Mouse (Mus musculus) kidney, postnatal 0 days (tissue): ENCODE data around the gene Gm11077. TPM values are rescaled to one million over a fixed set of nuclear protein-coding genes. Genes with fewer than 3 reads are reported as not detected.

Source experiments
- ATAC-seq: fragments of 200-750 bp; cut with Nextera tagmentation; replicated peaks from 2 replicates; pipeline ENCODE4 v1.8.0; 2017; ENCODE audit warnings: low read depth, moderate number of reproducible peaks, moderate TSS enrichment, moderate library complexity; ENCODE audit not compliant: low FRiP score
- DNase-seq: peaks from one replicate; pipeline ENCODE4 v3.0.0-alpha.2; 2016; ENCODE audit warnings: low spot score
- H3K27ac ChIP-seq: fragments of 300-500 bp; sonication (generic); 2 replicates; pipeline ENCODE4 v1.5.1; 2014; ENCODE audit warnings: mild to moderate bottlenecking
- H3K27me3 ChIP-seq: fragments of 300-500 bp; sonication (generic); 2 replicates; pipeline ENCODE4 v1.6.1; 2014; ENCODE audit warnings: low read length, mixed read lengths; ENCODE audit not compliant: insufficient read depth
- H3K36me3 ChIP-seq: fragments of 300-500 bp; sonication (generic); 2 replicates; pipeline ENCODE4 v1.6.1; 2014; ENCODE audit warnings: low read length, mixed read lengths; ENCODE audit not compliant: insufficient read depth
- H3K4me1 ChIP-seq: fragments of 300-500 bp; sonication (generic); replicated peaks from 2 replicates; pipeline ENCODE4 v1.6.1; 2014; ENCODE audit warnings: antibody characterized with exemption, low read length, mixed read lengths; ENCODE audit not compliant: insufficient read depth
- H3K4me2 ChIP-seq: fragments of 300-500 bp; sonication (generic); 2 replicates; pipeline ENCODE4 v1.6.1; 2014; ENCODE audit warnings: mild to moderate bottlenecking, low read length, moderate library complexity, mixed read lengths
- H3K4me3 ChIP-seq: fragments of 300-500 bp; sonication (generic); replicated peaks from 2 replicates; pipeline ENCODE4 v1.5.1; 2014; ENCODE audit warnings: low read depth, low read length
- H3K9ac ChIP-seq: fragments of 300-500 bp; sonication (generic); 2 replicates; pipeline ENCODE4 v1.6.1; 2014; ENCODE audit warnings: low read depth, low read length
- H3K9me3 ChIP-seq: fragments of 300-500 bp; sonication (generic); replicated peaks from 2 replicates; pipeline ENCODE4 v1.6.1; 2016; ENCODE audit warnings: low read length, inconsistent platforms, mixed read lengths
- CTCF ChIP-seq: IDR thresholded peaks from 2 replicates; pipeline ENCODE4 v1.5.1; 2016; ENCODE audit warnings: antibody characterized with exemption, low read depth, mild to moderate bottlenecking, moderate library complexity
- WGBS: fragments of 180-500 bp; shearing (Covaris S2); extraction: QIAGEN DNeasy Blood & Tissue Kit; methylation state at CpG from one replicate; pipeline ENCODE4 v1.1.7; 2014; 5-methylcytosine and 5-hydroxymethylcytosine counted together
- polyA plus RNA-seq: library from polyadenylated mRNA; unstranded; fragments of >200 nt; fragmentation: Nextera tagmentation; extraction: Ambion mirVana; gene quantifications from 2 replicates; pipeline ENCODE4 v1.2.1, GENCODE M21; 2015

Gm11077 gene
- polyA plus RNA-seq, 1 experiment from 2014 or later = not detected

GRCm38 (mm10) chr6:140789850-140790249 is 60.8 kb downstream of the Gm11077 start:
- DNase-seq (peak; percentile 62), ATAC-seq (no peak)
- Histone ChIP-seq H3K4me2 (no peak overlapping the region), H3K36me3 (no peaks in the 10 kb centered on the region), H3K27me3 (no peaks in the 10 kb centered on the region), H3K27ac (no peak overlapping the region), H3K9me3 (no peaks in the 10 kb centered on the region), H3K4me1 (no peaks in the 10 kb centered on the region), H3K4me3 (no peak overlapping the region), H3K9ac (no peak overlapping the region)
- 44% methylated on average over 3 of the region's 3 CpGs for WGBS
- TF ChIP-seq CTCF = peak; percentile 66

DNA sequence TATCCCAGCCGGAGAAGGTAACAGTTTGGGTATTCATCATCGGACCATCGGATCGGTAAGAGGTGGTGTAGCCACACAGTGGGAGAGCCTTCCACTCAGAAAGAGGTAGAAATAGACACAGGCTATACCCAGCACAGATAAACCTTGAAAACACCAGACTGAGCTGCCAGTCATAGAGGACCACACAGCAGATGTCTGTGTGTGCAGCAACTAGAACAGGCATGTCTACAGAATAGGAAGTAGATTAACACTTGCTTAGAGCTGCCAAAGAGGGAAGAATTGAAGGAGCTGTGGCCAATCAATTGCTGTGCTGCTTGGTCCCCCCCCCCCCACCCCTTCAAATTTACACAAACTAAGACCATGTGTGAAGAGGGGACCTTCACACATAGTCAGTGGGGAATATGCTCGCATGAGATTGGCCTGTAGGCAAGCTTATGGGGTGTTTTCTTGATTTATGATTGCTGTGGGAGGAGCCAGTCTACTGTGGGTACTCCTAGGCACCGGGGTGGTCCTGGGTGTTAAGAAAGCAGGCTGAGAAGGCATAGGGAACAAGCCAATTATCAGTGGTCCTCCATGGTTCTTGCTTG is 64.7 kb downstream of the Gm11077 start:
- 83% methylated on average over 6 of the region's 6 CpGs for WGBS

GRCm38 (mm10) chr6:140798841-140799240 is 69.8 kb downstream of the Gm11077 start:
- 73% methylated on average over 3 of the region's 3 CpGs for WGBS
- peak; percentile 23; the same call in 1 of the 2 replicates for TF ChIP-seq CTCF

More for the DNA sequence above, 64.7 kb downstream of the Gm11077 start:
- H3K27ac ChIP-seq = no peak overlapping the region
- no peak overlapping the region for H3K4me2 ChIP-seq
- H3K27me3 ChIP-seq = no peaks in the 10 kb centered on the region
- H3K36me3 ChIP-seq = no peaks in the 10 kb centered on the region
- no peak overlapping the region for H3K9ac ChIP-seq
- H3K4me3 ChIP-seq = no peak overlapping the region
- no peak for TF ChIP-seq CTCF
- H3K9me3 ChIP-seq = no peaks in the 10 kb centered on the region
- H3K4me1 ChIP-seq = no peaks in the 10 kb centered on the region
- DNase-seq (no peak), ATAC-seq (no peak)

GRCm38 (mm10) chr6:140799435-140800040 is 70.5 kb downstream of the Gm11077 start:
- no peak overlapping the region for H3K4me3 ChIP-seq
- no peak for ATAC-seq

More at GRCm38 (mm10) chr6:140798841-140799240, 69.8 kb downstream of the Gm11077 start:
- H3K9ac ChIP-seq = no peak overlapping the region
- H3K27me3 ChIP-seq = no peaks in the 10 kb centered on the region
- H3K4me2 ChIP-seq = no peak overlapping the region
- no peak overlapping the region for H3K4me3 ChIP-seq
- no peak for DNase-seq
- no peak for ATAC-seq
- no peaks in the 10 kb centered on the region for H3K36me3 ChIP-seq
- no peaks in the 10 kb centered on the region for H3K9me3 ChIP-seq
- no peak overlapping the region for H3K27ac ChIP-seq
- H3K4me1 ChIP-seq = no peaks in the 10 kb centered on the region

GRCm38 (mm10) chr6:140800587-140800986 is 71.5 kb downstream of the Gm11077 start:
- no peak for TF ChIP-seq CTCF
- Histone ChIP-seq H3K9me3 (no peaks in the 10 kb centered on the region), H3K4me3 (no peak overlapping the region), H3K27ac (no peak overlapping the region), H3K36me3 (no peaks in the 10 kb centered on the region), H3K9ac (no peak overlapping the region), H3K4me2 (no peak overlapping the region), H3K27me3 (no peaks in the 10 kb centered on the region), H3K4me1 (no peaks in the 10 kb centered on the region)
- 86% methylated on average over 4 of the region's 4 CpGs for WGBS
- no peak for ATAC-seq
- no peak for DNase-seq

More at GRCm38 (mm10) chr6:140799435-140800040, 70.5 kb downstream of the Gm11077 start:
- TF ChIP-seq CTCF = no peak
- Histone ChIP-seq H3K9me3 (no peaks in the 10 kb centered on the region), H3K27me3 (no peaks in the 10 kb centered on the region), H3K27ac (no peak overlapping the region), H3K9ac (no peak overlapping the region), H3K36me3 (no peaks in the 10 kb centered on the region), H3K4me2 (no peak overlapping the region), H3K4me1 (no peaks in the 10 kb centered on the region)
- 81% methylated on average over 16 of the region's 16 CpGs for WGBS
- DNase-seq = no peak

Other genes with a start within 250 kb of the Gm11077 start
- 13.0 and 13.9 TPM in 2 replicates for gene Aebp2, start 106.6 kb upstream of the Gm11077 start, polyA plus RNA-seq